Mouse (Mus musculus) central nervous system, embryonic 11.5 days (tissue): ENCODE measurements around the gene Nelfe. TPM values are rescaled to one million over a fixed set of nuclear protein-coding genes. Genes with fewer than 3 reads are reported as not detected.

Source experiments
- polyA plus RNA-seq: library from polyadenylated mRNA; depleted of rRNA; stranded (reverse); fragments of >200 nt; gene quantifications from 2 replicates; pipeline ENCODE4 v1.2.3, GENCODE M21; 2012; rRNA removed

Gene Nelfe
- 94.0 and 142 TPM in 2 replicates for polyA plus RNA-seq

GRCm38 (mm10) chr17:34849722-34850516 lies at the start of gene Nelfe, which contains the start of gene Skiv2l:
TSS of gene Nelfe (plus strand) at chr17:34850391.
TSS of gene Skiv2l (minus strand) at chr17:34850210.

GRCm38 (mm10) chr17:34804301-34804700 lies 45.9 kb upstream of the Nelfe start, which contains the start of gene Cyp21a1:
TSS of gene Cyp21a1 (minus strand) at chr17:34804561.

GRCm38 (mm10) chr17:34836856-34837221 lies 13.4 kb upstream of the Nelfe start, which contains the start of the genes Stk19 and Dxo:
TSS of gene Stk19 (minus strand) at chr17:34836945.
TSS of gene Dxo (plus strand) at chr17:34837019.

GRCm38 (mm10) chr17:34862416-34863081 lies 12.4 kb downstream of the Nelfe start, which contains the start of gene Cfb:
TSS of gene Cfb (minus strand) at chr17:34862518.

GRCm38 (mm10) chr17:34879336-34879879 lies 29.2 kb downstream of the Nelfe start, which contains the start of gene Zbtb12:
TSS of gene Zbtb12 (plus strand) at chr17:34879483.

GRCm38 (mm10) chr17:34881683-34882310 lies 31.6 kb downstream of the Nelfe start, which contains the start of gene Gm20547:
TSS of gene Gm20547 (minus strand) at chr17:34882042.

GRCm38 (mm10) chr17:34898160-34898586 lies 48.0 kb downstream of the Nelfe start, which contains the start of the genes C2 and Ehmt2:
TSS of gene C2 (minus strand) at chr17:34898265.
TSS of gene Ehmt2 (plus strand) at chr17:34898469.

Other genes with a start within 250 kb of the Nelfe start
- 146 and 186 TPM in 2 replicates for gene Rnf5, start 246.7 kb upstream of the Nelfe start, polyA plus RNA-seq
- 91.7 and 142 TPM in 2 replicates for gene Agpat1, start 246.1 kb upstream of the Nelfe start, polyA plus RNA-seq
- 6.8 and 9.5 TPM in 2 replicates for gene Egfl8, start 234.4 kb upstream of the Nelfe start, polyA plus RNA-seq
- gene Ppt2, start 221.9 kb upstream of the Nelfe start, polyA plus RNA-seq = 18.8 and 23.6 TPM in 2 replicates
- 7.1 and 9.7 TPM in 2 replicates for gene Prrt1, start 220.9 kb upstream of the Nelfe start, polyA plus RNA-seq
- gene Fkbpl, start 205.6 kb upstream of the Nelfe start, polyA plus RNA-seq = 5.1 and 6.5 TPM in 2 replicates
- 59.4 and 71.2 TPM in 2 replicates for gene Atf6b, start 203.2 kb upstream of the Nelfe start, polyA plus RNA-seq
- 0.06 and 0.09 TPM in 2 replicates for gene Tnxb, start 179.9 kb upstream of the Nelfe start, polyA plus RNA-seq
- 0.05 and 0.07 TPM in 2 replicates for gene C4b, start 106.5 kb upstream of the Nelfe start, polyA plus RNA-seq
- 0.04 TPM in 2 replicates for gene Cyp21a1, start 45.8 kb upstream of the Nelfe start, polyA plus RNA-seq
- 46.3 and 66.7 TPM in 2 replicates for gene Stk19, start 13.4 kb upstream of the Nelfe start, polyA plus RNA-seq
- 70.9 and 71.2 TPM in 2 replicates for gene Dxo, start 13.4 kb upstream of the Nelfe start, polyA plus RNA-seq
- gene Skiv2l, start 181 bp upstream of the Nelfe start, polyA plus RNA-seq = 65.5 and 77.4 TPM in 2 replicates
- gene Cfb, start 12.1 kb downstream of the Nelfe start, polyA plus RNA-seq = 1.9 and 6.9 TPM in 2 replicates
- gene Zbtb12, start 29.1 kb downstream of the Nelfe start, polyA plus RNA-seq = 73.5 and 98.0 TPM in 2 replicates
- gene Gm20547, start 31.7 kb downstream of the Nelfe start, polyA plus RNA-seq = not detected in 2 replicates
- gene C2, start 47.9 kb downstream of the Nelfe start, polyA plus RNA-seq = 1.6 and 2.2 TPM in 2 replicates
- gene Ehmt2, start 48.1 kb downstream of the Nelfe start, polyA plus RNA-seq = 218 and 222 TPM in 2 replicates
- 0.08 and 0.11 TPM in 2 replicates for gene Slc44a4, start 64.1 kb downstream of the Nelfe start, polyA plus RNA-seq
- gene Neu1, start 80.9 kb downstream of the Nelfe start, polyA plus RNA-seq = 14.5 and 15.9 TPM in 2 replicates
- 3.0 and 3.4 TPM in 2 replicates for gene Hspa1b, start 108.8 kb downstream of the Nelfe start, polyA plus RNA-seq
- gene Gm20481, start 119.5 kb downstream of the Nelfe start, polyA plus RNA-seq = not detected in 2 replicates
- 1.4 and 2.2 TPM in 2 replicates for gene Hspa1a, start 121.8 kb downstream of the Nelfe start, polyA plus RNA-seq
- gene Hspa1l, start 122.3 kb downstream of the Nelfe start, polyA plus RNA-seq = 0.22 and 0.31 TPM in 2 replicates
- 98.3 and 206 TPM in 2 replicates for gene Lsm2, start 131.5 kb downstream of the Nelfe start, polyA plus RNA-seq
- 127 and 135 TPM in 2 replicates for gene Vars, start 150.6 kb downstream of the Nelfe start, polyA plus RNA-seq
- gene Vwa7, start 166.2 kb downstream of the Nelfe start, polyA plus RNA-seq = 0.60 and 0.76 TPM in 2 replicates
- gene Sapcd1, start 177.6 kb downstream of the Nelfe start, polyA plus RNA-seq = 6.4 and 8.8 TPM in 2 replicates
- gene Msh5, start 196.4 kb downstream of the Nelfe start, polyA plus RNA-seq = 6.7 and 11.0 TPM in 2 replicates
- 122 and 142 TPM in 2 replicates for gene Clic1, start 199.6 kb downstream of the Nelfe start, polyA plus RNA-seq
- gene Ddah2, start 208.6 kb downstream of the Nelfe start, polyA plus RNA-seq = 392 and 957 TPM in 2 replicates
- 0.19 and 0.28 TPM in 2 replicates for gene Ly6g6c, start 215.0 kb downstream of the Nelfe start, polyA plus RNA-seq
- gene Mpig6b, start 215.8 kb downstream of the Nelfe start, polyA plus RNA-seq = 0.67 and 0.88 TPM in 2 replicates
- gene Ly6g6e, start 226.5 kb downstream of the Nelfe start, polyA plus RNA-seq = 0.18 and 0.29 TPM in 2 replicates
- gene Ly6g6d, start 227.7 kb downstream of the Nelfe start, polyA plus RNA-seq = 2.5 and 3.0 TPM in 2 replicates
- 0.83 and 1.1 TPM in 2 replicates for gene Ly6g6f, start 235.2 kb downstream of the Nelfe start, polyA plus RNA-seq
- gene Abhd16a, start 238.9 kb downstream of the Nelfe start, polyA plus RNA-seq = 39.3 and 52.2 TPM in 2 replicates